Mouse (Mus musculus): ENCODE measurements around the gene Asb14.

DNA sequence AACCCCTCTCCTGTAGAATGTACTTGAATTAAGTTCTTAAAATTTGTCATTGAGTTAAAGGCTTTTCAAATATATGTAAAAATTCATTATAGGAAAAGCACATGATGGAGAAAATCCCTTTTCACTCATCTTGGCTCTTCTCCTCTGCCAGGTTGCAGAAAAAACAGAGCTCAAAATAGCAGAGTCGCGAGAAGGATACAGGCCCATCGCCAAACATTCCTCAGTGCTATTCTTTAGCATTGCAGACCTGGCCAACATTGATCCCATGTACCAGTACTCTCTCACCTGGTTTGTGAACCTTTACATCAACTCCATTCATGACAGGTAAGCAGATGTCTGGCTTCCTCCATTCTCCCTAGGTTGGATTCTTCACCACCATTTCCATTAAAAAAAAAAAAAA lies 35.3 kb upstream of the Asb14 start:
- TF ChIP-seq CTCF (IDR thresholded peaks at IDR 0.05; ENCODE audit: low read depth, low read length) = no peak
- TF ChIP-seq POLR2A (IDR thresholded peaks at IDR 0.05; ENCODE audit: borderline replicate concordance, low read depth, low read length) = no peak

All from bone marrow macrophage, adult 2 months (primary cell).